Mouse (Mus musculus) midbrain, embryonic 11.5 days (tissue): ENCODE results near the gene C6. TPM values are rescaled to one million over a fixed set of nuclear protein-coding genes. Genes with fewer than 3 reads are reported as not detected.

Source experiments
- polyA plus RNA-seq: library from polyadenylated mRNA; unstranded; fragments of >200 nt; fragmentation: Nextera tagmentation; extraction: Ambion mirVana; gene quantifications from 2 replicates; pipeline ENCODE4 v1.2.1, GENCODE M21; 2014

C6 gene
- polyA plus RNA-seq, 1 experiment from 2014 or later, result not detected

Other genes starting within 250 kb of the C6 start
- gene Mroh2b, start 171.6 kb downstream of the C6 start, polyA plus RNA-seq, result not detected in 2 replicates